Mouse (Mus musculus) cerebellum, adult 2 months (tissue): ENCODE data around the gene Tdrd6.

Experiments
- CTCF ChIP-seq: fragments of 200-500 bp; IDR thresholded peaks from 2 replicates; pipeline ENCODE4 v1.5.1; 2011; ENCODE audit warnings: low read depth, mild to moderate bottlenecking, control low read depth, low read length, moderate library complexity, borderline replicate concordance; ENCODE audit not compliant: insufficient read depth
- POLR2A ChIP-seq: fragments of 200-500 bp; IDR thresholded peaks from 2 replicates; pipeline ENCODE4 v1.6.1; 2011; ENCODE audit warnings: low read length, control low read depth, borderline replicate concordance; ENCODE audit not compliant: insufficient read depth

GRCm38 (mm10) chr17:43651314-43652046, 21.4 kb upstream of the Tdrd6 start:
- TF ChIP-seq POLR2A (no peak), CTCF (no peak)
